Mouse (Mus musculus) ES-E14 (cell line): Measurements from ENCODE around the gene Fxn. TPM values are rescaled to one million over a fixed set of nuclear protein-coding genes. Genes with fewer than 3 reads are reported as not detected.

Experiments used
- DNase-seq: peaks from one replicate; pipeline ENCODE4 v3.0.0-alpha.2; 2013; ENCODE audit warnings: low read depth, low spot score
- H3K27ac ChIP-seq: 2 replicates; pipeline ENCODE4 v1.5.1; 2012; ENCODE audit warnings: low read depth, mild to moderate bottlenecking, low read length, moderate library complexity, mixed read lengths; ENCODE audit not compliant: poor library complexity, insufficient read depth, severe bottlenecking
- H3K36me3 ChIP-seq: 2 replicates; pipeline ENCODE4 v1.6.1; 2012; ENCODE audit warnings: mild to moderate bottlenecking, low read length, moderate library complexity, mixed read lengths; ENCODE audit not compliant: control insufficient read depth, poor library complexity, insufficient read depth, severe bottlenecking
- H3K4me1 ChIP-seq, 2 experiments: fragments of 150-350 bp in 1 of 2; sonication (generic) in 1 of 2; 2 replicates each; pipeline ENCODE4 v1.6.1; 2012; ENCODE audit warnings: low read length in 2 of 2, mild to moderate bottlenecking in 1 of 2, mixed read lengths in 1 of 2; ENCODE audit not compliant: control insufficient read depth in 2 of 2, insufficient read depth in 2 of 2, poor library complexity in 1 of 2
- H3K4me3 ChIP-seq, 2 experiments: fragments of 150-350 bp in 1 of 2; sonication (generic) in 1 of 2; 2 replicates each; pipeline ENCODE4 v1.5.1; 2012; ENCODE audit warnings: low read length in 2 of 2, low read depth in 1 of 2, mild to moderate bottlenecking in 1 of 2, mixed read lengths in 1 of 2; ENCODE audit not compliant: insufficient read depth in 1 of 2, poor library complexity in 1 of 2, severe bottlenecking in 1 of 2
- H3K9ac ChIP-seq: 2 replicates; pipeline ENCODE4 v1.6.1; 2012; ENCODE audit warnings: low read depth, mild to moderate bottlenecking, low read length, mixed read lengths; ENCODE audit not compliant: poor library complexity, insufficient read depth, severe bottlenecking
- H3K9me3 ChIP-seq: fragments of 150-350 bp; sonication (generic); 2 replicates; pipeline ENCODE4 v1.6.1; 2012; ENCODE audit warnings: low read depth, mild to moderate bottlenecking, low read length; ENCODE audit not compliant: control insufficient read depth, insufficient read depth
- CHD2 ChIP-seq: IDR thresholded peaks from 2 replicates; pipeline ENCODE4 v1.6.1; 2014; ENCODE audit warnings: mild to moderate bottlenecking, low read depth, low read length, inconsistent platforms
- HCFC1 ChIP-seq: IDR thresholded peaks from 2 replicates; pipeline ENCODE4 v1.6.1; 2012; ENCODE audit warnings: low read length, inconsistent platforms, borderline replicate concordance; ENCODE audit not compliant: insufficient read depth
- MAFK ChIP-seq: IDR thresholded peaks from 2 replicates; pipeline ENCODE4 v1.6.1; 2014; ENCODE audit warnings: mild to moderate bottlenecking, low read depth, low read length, inconsistent platforms; ENCODE audit not compliant: insufficient read depth
- ZC3H11A ChIP-seq: IDR thresholded peaks from 2 replicates; pipeline ENCODE4 v1.6.1; 2012; ENCODE audit warnings: low read depth, mild to moderate bottlenecking, inconsistent platforms, low read length, borderline replicate concordance
- ZNF384 ChIP-seq: IDR thresholded peaks from 2 replicates; pipeline ENCODE4 v1.6.1; 2012; ENCODE audit warnings: low read depth, low read length, inconsistent platforms
- in situ Hi-C, 2 experiments: fragments of 600-800 bp; cut with MboI; formaldehyde crosslinking; loops; one replicate each; pipeline ENCODE4 v1.15.1; 2025; ENCODE audit warnings: low sequenced_read_pairs in 2 of 2, inconsistent platforms in 1 of 2; ENCODE audit not compliant: unreplicated experiment in 2 of 2
- total RNA-seq: library from RNA; depleted of rRNA; stranded (reverse); fragments of 300-350 nt; gene quantifications from 2 replicates; pipeline ENCODE4 v1.2.3, GENCODE M21; 2012

Gene Fxn
- total RNA-seq, 1 experiment, result 16.4 TPM

- no peak overlapping the region for H3K9ac ChIP-seq
- no peak overlapping the region for H3K4me3 ChIP-seq
- no peak for TF ChIP-seq ZC3H11A
- no peak for TF ChIP-seq ZNF384
- no peak for TF ChIP-seq HCFC1
- no peak for TF ChIP-seq MAFK
- no peak for TF ChIP-seq CHD2
- H3K4me1 ChIP-seq, result no peaks in the 10 kb centered on the region
- no peak for DNase-seq
- in situ Hi-C loops, result no loop called here
- no peaks in the 10 kb centered on the region for H3K36me3 ChIP-seq
- no peak overlapping the region for H3K27ac ChIP-seq
- no peaks in the 10 kb centered on the region for H3K9me3 ChIP-seq
These were observed 31.6 kb upstream of the Fxn start for GRCm38 (mm10) chr19:24312046-24312445.

DNA sequence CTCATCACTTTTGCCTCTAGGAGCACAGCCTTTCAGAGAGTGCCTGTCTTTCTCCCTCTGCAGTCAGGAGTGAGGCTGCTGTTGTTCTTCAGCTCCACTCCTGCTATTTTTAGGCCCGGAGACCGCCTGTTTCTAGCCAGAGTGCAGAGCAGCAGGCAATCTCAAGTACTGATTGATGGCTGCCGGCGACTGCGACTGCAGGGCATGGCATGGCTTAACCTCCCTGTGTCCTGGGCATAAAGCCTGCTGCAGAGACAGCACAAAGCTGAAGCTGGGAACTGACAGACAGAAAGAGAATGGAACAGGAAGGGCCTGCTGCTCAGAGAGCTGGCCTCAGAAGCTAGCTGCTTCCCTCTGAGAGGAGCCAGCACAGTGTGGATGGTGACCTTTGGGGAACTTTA is 27.9 kb upstream of the Fxn start:
- no peak for TF ChIP-seq CHD2
- TF ChIP-seq MAFK, result no peak
- TF ChIP-seq ZC3H11A, result no peak
- no peaks in the 10 kb centered on the region for H3K9me3 ChIP-seq
- H3K27ac ChIP-seq, result no peak overlapping the region
- no peak overlapping the region for H3K4me3 ChIP-seq
- in situ Hi-C loops, result loop anchor here in 1 of 2 experiments (10.0 kb wide), 1 partner anchor 576 kb away; no protein-coding TSS in a partner anchor
- no peaks in the 10 kb centered on the region for H3K36me3 ChIP-seq
- no peak overlapping the region for H3K9ac ChIP-seq
- DNase-seq, result no peak
- no peaks in the 10 kb centered on the region for H3K4me1 ChIP-seq

DNA sequence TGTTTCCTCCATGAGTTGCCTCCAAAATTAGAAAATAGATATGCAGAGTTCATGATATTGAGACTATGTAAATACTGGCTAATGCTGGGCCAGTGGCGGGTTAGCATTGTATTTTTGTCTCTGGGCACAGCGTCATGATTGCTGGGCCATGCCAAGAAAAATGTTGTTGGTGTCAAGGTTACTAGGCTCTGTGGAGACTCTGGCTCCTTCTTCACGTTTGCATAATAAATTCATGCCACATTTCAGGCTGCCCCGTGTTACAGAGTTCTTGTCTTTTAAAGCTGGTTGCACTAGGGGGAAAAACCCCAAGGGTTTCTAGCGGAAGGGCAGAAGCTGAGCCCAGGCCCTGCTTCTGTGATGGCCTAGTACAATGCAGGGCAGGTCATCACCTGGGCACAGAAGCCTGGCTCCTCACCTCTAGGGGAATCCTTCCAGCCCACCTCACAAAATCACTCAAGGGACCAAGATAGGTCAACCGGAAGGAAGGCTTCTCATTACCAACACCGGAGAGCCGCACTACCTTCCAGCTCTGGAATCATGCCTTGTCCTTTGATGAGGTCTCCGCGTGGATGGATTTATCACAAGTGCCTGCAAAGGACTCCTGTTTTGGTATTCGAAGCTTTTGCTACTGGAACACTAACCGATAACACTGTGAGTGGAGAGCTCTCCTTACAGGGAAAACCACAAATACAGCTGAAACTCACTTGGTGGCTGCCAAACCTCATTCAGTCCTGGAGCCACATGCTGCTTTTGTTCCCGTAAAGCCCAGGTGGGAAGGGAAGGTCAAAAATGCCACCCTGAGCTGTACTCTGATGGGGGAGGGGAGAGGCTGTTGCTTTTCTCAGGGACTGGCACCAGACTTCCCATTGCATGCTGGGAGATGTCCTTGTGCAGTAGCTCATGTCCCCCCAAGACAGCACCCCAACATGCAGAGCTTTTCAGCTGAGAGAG is 27.1 kb upstream of the Fxn start:
- Histone ChIP-seq H3K36me3 (no peaks in the 10 kb centered on the region), H3K9ac (no peak overlapping the region), H3K9me3 (no peaks in the 10 kb centered on the region), H3K27ac (no peak overlapping the region), H3K4me3 (no peak overlapping the region), H3K4me1 (no peaks in the 10 kb centered on the region)
- in situ Hi-C loops, result loop anchor here in 1 of 2 experiments (10.0 kb wide), 1 partner anchor 577 kb away; no protein-coding TSS in a partner anchor
- no peak for DNase-seq
- TF ChIP-seq ZC3H11A (no peak), MAFK (no peak), ZNF384 (no peak), HCFC1 (no peak), CHD2 (no peak)

DNA sequence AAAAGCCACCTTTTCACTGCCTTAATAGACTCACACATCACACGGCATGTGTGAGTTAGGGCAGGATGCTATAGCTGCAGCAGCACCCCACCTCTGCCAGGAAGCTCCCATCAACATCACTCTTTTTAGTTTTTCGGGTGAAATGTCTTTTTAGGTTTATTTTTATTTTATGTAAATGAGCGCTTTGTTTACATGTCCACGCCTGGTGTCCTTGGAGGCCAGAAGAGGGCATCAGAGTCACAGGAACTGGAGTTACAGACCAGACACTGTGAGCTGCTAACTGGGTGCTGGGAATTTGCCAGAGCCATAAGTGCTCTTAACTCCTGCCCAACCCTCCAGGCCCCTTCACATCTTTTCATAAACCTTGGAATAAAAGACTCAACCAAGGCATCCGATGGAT is 25.9 kb upstream of the Fxn start:
- no peaks in the 10 kb centered on the region for H3K9me3 ChIP-seq
- H3K4me1 ChIP-seq, result peaks cover 0 to 4% of the 10 kb centered on the region in 2 experiments; a peak in 1 of 4 replicates
- no peak overlapping the region for H3K9ac ChIP-seq
- no peak for DNase-seq
- no peak for TF ChIP-seq MAFK
- TF ChIP-seq HCFC1, result no peak
- TF ChIP-seq CHD2, result no peak
- TF ChIP-seq ZC3H11A, result no peak
- TF ChIP-seq ZNF384, result no peak
- in situ Hi-C loops, result loop anchor here in 1 of 2 experiments (10.0 kb wide), 1 partner anchor 578 kb away; no protein-coding TSS in a partner anchor
- H3K36me3 ChIP-seq, result no peaks in the 10 kb centered on the region
- no peak overlapping the region for H3K4me3 ChIP-seq
- H3K27ac ChIP-seq, result no peak overlapping the region
